Mouse (Mus musculus) layer of hippocampus, adult 8-10 months (tissue): Measurements from ENCODE around the gene Vps37d. TPM values are rescaled to one million over a fixed set of nuclear protein-coding genes. Genes with fewer than 3 reads are reported as not detected.
"Not testable (repeated sequence)": the region's sequence is repeated elsewhere in the genome, so short reads cannot be mapped to it uniquely, and the experiment has no call there.

Source experiments
- DNase-seq, 2 experiments: peaks; one replicate each; pipeline ENCODE4 v3.0.0; 2022; ENCODE audit warnings: low spot score in 2 of 2
- total RNA-seq, 4 experiments: library from RNA; stranded (reverse); gene quantifications; 2 replicates each; pipeline ENCODE4 v1.2.4; 2022

Gene Vps37d
- total RNA-seq, 4 experiments from 2014 or later = 26.0 to 29.5 (median 28.7) TPM

DNA sequence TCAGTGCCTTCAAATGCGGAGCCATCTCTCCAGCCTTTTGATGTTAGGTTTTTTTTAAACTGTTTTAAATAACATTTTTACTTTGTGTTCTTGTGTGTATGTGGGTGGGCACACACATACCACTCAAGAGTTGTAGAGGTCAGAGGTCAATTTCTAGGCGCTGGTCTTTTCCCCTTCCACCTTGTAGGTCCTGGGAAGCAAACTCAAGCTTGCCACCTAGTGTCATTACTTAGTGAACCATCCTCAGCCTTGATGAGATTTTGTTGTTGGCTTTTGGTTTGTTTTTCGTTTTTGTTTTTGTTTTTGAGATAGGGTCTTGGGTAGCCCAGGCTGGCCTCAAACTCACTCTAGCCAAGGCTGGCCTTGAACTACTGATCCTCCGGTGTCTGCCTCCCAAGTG is 2.4 kb downstream of the Vps37d start:
- no peak for DNase-seq

- DNase-seq = no peak
Observed at GRCm38 (mm10) chr5:135073349-135074150, 4.5 kb downstream of the Vps37d start.

GRCm38 (mm10) chr5:135072720-135073119 is 5.3 kb downstream of the Vps37d start:
- no peak for DNase-seq

- no peak for DNase-seq
Observed at GRCm38 (mm10) chr5:135072061-135072460, 6.0 kb downstream of the Vps37d start.

DNA sequence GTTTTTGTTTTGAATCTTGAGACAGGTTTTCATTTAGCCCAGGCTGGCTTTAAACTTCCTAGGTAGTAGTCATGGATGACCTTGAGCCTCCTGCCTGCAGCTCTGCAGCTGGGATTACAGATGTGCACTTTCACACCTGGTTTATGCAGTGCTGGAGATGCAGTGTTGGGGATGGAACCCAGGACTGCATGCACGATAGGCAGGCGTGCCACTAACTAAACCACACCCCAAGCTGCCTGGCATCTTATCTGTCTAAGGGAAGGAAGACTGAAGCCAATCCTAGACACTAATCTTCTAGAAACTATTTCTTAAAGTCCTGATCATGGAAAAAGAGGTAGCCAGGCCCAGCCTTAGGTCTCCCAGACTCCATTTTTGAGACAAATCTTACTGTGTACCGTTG is 7.6 kb downstream of the Vps37d start:
- DNase-seq = no peak

DNA sequence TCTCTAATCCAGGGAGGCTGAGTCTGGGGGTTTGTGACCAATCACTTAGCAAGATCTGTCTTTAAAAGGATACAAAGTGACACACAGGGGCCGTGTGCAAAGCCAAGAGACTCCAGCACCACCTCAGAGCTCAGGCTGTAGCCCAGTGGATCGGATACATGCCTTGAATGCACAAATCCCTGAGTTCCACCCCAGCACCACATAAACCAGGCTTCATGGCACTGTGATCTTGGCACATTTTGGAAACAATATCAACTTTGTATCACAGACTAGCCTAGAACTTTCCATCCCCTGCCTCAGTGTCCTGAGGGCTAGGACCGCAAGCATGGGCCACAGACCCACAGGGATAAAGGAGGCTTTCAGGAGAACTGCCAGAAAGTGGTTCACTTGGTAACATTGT is 12.1 kb downstream of the Vps37d start:
- DNase-seq = no peak

DNA sequence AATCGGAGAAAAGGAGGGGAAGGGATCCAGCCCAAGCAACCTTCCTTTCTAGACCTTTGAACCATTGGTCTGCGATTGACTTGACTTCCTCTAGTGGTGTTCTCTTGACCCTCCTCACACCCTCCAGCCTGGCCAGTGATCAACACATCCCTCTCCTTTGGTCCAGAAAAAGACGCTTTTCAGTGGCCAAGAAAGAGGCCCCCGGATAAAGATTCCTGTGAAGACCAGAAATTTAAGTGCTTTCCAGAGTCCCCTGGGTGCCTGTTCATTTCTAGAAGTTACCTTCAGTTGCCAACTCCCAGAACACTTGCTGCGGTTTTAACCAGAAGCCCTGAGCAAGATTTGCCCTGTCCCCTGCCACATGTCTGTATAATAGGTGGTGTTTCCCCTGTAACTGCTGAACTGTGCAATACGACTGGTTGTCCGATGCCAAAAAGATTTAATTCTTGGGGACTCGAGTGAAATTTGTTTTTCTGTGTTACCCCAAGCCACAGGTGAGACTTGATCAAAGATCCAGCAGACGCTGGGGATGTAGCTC is 13.1 kb downstream of the Vps37d start, which contains the start of gene Bud23:
Gene Bud23 (minus strand): TSS at position 51 of the 538 bp plus-strand sequence.
- not testable (repeated sequence) for DNase-seq

- DNase-seq = no peak
Observed at GRCm38 (mm10) chr5:135064382-135064766, 13.7 kb downstream of the Vps37d start.

DNA sequence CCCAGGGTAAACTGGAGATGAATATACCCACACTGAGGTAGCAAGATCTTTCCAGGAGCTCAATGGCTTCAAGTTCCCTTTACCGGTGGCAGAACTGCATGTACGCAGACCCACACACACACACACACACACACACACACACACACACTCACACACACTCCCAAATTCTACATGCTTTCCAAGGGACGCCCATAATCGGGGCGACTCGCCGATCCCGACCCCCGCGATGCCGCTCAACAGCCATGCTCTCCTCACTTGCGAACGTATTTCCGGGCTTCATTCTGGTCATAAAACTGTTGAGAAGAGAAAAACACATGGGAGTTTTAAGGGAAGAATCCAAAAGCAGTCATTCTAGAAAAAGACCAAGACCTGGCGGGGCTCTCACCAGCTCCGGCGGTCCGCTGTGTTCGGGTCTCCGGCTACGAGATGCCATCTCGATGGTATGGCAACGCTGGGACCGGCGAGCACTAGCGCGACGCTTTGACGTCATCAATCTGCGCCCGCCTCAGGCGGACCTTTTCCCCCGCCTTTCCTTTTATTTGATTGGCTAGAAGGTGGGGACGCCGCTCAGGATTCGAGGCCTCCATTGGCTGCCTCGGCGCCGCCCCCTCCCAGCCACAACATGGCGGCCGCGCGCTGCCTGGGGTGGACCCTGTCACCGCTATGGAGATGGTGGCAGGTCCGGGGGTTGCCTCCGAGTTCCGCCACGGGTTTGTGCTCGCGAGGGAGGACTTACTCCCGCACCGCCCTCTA is 14.3 kb downstream of the Vps37d start, which contains the start of gene Dnajc30:
Gene Dnajc30 (plus strand): TSS at position 574 of the 753 bp plus-strand sequence.
- DNase-seq = peak; percentile 96 to 98

DNA sequence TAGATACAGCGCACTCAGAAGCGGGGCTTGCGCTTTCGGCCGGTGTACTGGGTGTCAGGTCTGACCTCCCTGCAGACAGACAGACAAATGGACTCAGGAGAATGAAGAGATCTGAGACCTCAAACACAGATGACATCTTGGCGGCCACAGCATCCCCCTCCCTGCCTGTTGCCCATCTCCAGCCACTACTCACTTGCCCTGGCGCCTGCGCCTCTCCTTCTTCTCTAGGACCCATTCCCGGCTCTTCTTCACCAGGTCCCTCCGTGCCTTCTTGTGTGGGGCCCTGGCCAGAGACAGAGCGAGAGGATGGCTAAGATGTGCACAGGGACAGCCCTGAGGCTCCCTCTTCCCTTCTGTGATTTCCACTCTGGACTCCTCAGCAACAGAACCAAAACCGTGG is 24.7 kb downstream of the Vps37d start:
- DNase-seq = no peak

DNA sequence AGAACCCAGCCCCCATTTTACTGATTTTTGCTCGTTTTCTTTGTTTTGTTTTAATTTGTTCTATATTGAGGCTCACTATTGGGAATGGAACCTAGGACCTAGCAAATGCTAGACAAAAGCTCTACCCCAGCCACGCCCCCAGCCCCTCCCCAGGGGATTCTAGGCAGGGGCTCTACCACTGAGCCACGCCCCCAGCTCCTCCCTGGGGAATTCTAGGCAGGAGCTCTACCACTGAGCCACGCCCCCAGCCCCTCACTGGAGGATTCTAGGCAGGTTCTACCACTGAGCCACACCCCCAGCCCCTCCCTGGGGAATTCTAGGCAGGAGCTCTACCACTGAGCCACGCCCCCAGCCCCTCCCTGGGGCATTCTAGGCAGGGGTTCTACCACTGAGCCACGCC is 28.8 kb downstream of the Vps37d start:
- not testable (repeated sequence) for DNase-seq

- DNase-seq = no peak
Observed at GRCm38 (mm10) chr5:135048539-135048938, 29.5 kb downstream of the Vps37d start.

DNA sequence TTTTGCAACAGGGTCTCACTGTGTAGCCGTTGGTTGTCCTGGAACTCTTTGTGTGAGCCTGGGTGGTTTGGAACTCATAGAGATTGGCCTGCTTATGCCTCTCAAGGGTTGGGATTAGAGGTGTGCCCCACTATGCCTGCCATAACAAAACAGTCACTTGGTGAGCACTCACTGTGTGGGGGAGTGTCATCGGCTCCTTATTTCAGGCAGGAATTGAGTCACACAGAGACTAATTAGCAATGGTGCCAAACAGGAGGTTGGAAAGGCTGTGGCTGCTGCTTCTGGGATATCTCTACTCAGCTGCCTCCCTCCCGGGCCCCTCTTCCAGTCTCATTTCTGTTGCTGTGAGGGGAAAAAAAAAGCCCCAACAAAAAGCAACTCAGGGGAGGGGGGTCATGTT is 33.5 kb downstream of the Vps37d start:
- no peak for DNase-seq

GRCm38 (mm10) chr5:135042105-135042788 is 35.8 kb downstream of the Vps37d start:
- no peak for DNase-seq

DNA sequence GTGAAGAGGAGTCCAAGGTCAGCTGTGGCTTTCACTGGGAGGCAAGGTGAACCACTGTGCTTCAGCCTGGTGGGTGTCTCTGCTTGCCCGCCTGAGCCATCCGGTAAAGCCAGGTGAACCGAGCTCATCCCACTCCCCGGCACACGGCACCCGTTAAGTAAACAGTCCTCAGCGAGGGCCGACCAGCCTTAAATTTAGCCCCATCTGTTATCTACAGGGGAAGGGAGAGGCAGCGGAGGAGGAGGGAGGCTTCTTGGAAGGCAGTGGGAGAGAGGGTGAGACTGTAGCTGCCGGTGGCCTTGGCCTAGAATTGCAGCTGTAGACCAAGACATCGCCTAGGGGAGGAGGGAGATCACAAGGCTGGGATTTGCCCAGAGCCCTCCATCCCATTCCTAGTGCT is 37.3 kb downstream of the Vps37d start:
- DNase-seq = no peak

GRCm38 (mm10) chr5:135040059-135040458 is 38.0 kb downstream of the Vps37d start:
- DNase-seq = no peak

DNA sequence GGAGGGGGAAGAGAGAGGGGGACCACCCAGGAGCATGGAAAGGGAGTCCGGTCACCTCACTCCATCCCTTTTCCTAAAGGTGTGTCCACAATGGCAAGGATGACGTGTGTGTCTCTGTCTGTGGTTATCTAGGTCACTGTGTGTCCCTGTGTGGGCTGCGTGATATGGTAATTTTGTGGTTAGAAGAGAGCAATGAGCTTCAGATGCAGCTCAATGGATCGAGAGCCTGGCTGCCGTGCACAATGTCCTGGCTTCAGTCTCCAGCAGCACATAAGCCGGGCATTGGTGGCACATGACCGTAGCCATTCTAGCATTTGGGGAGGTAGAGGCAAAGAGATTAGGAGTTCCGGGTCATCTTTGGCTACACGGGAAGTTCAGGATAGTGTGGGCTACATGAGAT is 38.5 kb downstream of the Vps37d start:
- no peak for DNase-seq

- DNase-seq = no peak
Observed at GRCm38 (mm10) chr5:135037946-135038345, 40.1 kb downstream of the Vps37d start.

DNA sequence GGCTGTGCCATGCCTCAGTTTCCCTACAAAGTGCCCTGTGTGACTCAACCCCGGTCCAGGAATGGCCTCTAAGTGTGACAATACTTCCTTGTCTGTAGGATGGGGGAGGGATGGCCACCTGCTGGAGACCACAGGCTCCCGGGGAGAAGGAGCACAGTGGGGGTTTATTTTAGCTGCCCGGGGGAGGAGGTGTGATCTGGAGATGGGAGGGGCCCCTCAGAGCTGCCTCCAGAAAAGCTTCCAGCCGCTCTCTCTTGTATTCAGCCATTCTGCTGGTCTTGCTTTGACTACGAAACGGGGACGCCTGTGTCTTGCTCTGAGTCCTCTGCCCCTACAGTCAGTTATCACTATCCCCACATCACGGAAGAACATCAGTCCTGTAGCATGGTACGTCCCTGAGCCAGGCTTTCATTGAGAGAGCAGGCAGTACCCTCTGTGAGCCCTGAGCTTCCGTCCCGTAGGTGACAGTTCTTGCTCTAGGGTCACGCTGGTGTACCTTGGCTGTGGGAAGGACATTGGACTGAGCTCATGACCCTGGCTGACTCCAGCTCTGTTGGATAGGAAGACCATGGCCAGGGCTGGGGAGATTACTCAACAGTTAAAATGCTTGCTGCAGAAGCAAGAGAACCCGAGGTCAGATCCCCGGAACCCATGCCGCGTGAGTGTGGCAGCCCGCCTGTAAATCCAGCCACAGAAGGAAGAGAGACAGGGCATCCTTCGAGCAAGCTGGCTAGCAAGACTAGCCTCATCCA is 42.3 kb downstream of the Vps37d start:
- DNase-seq = no peak

- DNase-seq = no peak
Observed at GRCm38 (mm10) chr5:135034593-135034992, 43.5 kb downstream of the Vps37d start.

DNA sequence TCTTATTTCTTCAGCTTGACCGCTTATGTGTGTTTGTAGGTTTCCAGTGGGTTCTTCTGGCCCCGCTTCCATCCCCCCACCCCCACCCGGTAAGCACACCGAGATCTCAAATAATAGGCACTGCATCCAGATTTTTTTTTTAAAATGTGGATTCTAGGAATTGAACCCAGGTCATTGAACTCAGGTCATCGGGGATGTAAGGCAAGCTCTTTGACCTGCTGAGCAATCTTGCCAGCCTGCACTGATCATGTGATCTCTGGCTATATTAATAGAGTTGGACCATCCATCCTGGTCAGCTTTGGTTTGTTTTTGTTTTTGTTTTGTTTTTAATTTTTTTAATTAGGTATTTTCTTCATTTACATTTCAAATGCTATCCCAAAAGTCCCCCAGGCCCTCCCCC is 45.5 kb downstream of the Vps37d start:
- DNase-seq = no peak
